Mouse (Mus musculus): ENCODE results near the gene Gar1.

Gar1 gene

GRCm38 (mm10) chr3:129803765-129804164 lies 27.4 kb downstream of the Gar1 start, which contains the start of gene Lrit3:
Lrit3 (minus strand) TSS chr3:129804030.
- in situ Hi-C loops (cut with MboI, MseI), result no loop called here

DNA sequence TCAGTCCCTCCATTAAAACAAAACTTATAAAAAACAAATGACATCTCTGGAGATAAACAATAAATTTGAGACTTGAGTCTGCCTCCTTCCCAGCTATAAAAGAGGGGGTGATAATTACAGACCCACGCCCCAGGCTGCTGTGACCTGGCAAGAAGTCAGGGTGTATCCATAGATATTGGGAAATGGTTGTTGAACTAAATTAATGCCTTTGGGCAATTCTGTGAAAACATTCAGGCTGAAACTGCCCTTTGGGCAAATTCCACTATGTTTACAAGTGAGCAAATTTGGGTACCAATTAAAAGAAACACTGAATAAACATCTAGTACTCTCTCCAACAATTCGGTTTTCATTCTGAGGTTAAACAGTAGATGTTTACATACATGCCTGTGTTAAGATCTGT lies 32.2 kb downstream of the Gar1 start:
- in situ Hi-C loops (cut with MboI, MseI), result no loop called here

DNA sequence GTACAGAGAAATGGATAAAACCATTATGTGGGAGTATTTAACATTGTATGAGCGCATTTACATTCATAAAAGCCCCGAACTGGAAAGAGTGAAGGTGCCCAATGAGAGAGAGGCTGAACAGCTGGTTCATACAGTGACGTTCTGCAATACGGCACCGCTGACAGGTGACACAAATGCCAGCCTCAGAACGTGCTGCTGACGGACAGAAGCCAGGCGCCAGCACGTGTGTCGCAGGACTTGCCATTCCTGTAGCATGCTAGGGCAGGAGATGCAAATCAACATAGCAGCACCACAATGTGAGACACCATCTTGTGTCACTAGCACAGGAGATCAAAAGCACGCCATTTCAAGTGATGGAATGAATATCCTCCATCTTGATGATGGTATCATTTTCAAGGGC lies 32.6 kb downstream of the Gar1 start:
- in situ Hi-C loops (cut with MboI, MseI), result no loop called here

DNA sequence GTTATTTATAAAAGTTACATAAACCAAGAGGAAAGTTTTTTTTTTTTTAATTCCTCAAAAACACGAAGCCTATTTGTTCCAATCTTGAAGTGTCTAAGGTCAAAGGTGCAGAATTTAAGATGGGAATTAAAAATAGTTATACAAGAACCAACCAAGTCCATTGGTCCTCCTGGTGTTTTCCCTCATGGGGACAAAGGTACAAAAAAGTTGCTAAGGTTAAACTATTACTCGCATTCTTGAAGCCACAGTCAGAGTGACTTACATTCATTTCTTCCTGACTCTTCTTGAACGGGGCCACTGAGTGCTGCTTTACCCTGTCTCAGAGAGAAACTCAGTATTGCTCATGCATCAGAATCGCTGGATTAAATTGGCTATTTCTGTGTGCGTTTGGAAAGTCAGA lies 33.9 kb downstream of the Gar1 start:
- in situ Hi-C loops (cut with MboI, MseI), result no loop called here

GRCm38 (mm10) chr3:129793801-129794200 lies 37.4 kb downstream of the Gar1 start:
- in situ Hi-C loops (cut with MboI, MseI), result no loop called here

DNA sequence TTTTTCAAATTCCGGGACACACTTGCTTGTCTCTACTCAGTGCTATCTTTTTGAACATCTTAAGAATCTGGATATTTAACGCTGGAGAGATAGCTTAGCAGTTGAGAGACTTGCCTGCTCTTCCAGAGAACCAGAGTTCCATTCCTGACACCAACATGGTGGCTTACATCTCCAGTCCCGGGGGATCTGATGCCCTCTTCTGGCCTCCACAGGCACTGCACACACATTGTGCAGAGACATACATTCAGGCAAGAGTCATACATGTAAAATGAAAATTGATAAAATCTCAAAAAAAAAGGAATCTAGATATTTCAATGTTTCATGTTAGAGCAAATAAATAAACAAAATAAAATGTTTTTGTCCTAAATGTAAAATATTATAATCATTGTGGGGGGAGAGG lies 48.5 kb downstream of the Gar1 start:
- in situ Hi-C loops (cut with MboI, MseI), result no loop called here

DNA sequence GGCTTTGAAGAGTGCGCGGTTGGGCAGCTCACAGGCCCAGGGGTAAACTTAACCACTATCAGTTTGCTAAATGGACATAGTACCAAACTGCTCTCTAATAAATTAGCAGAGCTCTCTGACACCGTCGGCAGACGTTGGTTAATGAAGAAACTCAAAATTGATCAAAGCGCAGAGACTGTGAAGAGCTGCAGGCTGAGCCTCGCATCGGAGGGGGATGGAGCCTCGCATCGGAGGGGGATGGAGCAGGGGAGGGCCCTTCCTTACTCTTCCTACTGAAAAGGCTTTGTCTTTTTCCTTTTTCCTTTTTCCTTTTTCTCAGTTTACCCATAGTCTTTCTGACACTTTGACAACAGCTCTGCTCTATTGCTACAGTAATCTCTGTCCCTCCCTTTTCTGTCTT lies 49.8 kb downstream of the Gar1 start:
- in situ Hi-C loops (cut with MboI, MseI), result no loop called here

All from regulatory T cell (primary cell).